Mouse (Mus musculus): Measurements from ENCODE around the gene Zfp811.
A peak's percentile ranks its signal among the peaks of the same experiment; 100 is the strongest.
"Not testable (repeated sequence)": the region's sequence is repeated elsewhere in the genome, so short reads cannot be mapped to it uniquely, and the experiment has no call there.

Zfp811 gene

GRCm38 (mm10) chr17:32809544-32810374, at the start of gene Zfp811:
TSS of gene Zfp811 (minus strand) at chr17:32809931.
- peak; percentile 65 to 73 for DNase-seq

- not testable (repeated sequence) for DNase-seq
These were observed 47.0 kb upstream of the Zfp811 start for GRCm38 (mm10) chr17:32856713-32857112.

GRCm38 (mm10) chr17:32851581-32851980, 41.9 kb upstream of the Zfp811 start:
- DNase-seq = no peak

- DNase-seq = no peak
These were observed 31.7 kb upstream of the Zfp811 start for GRCm38 (mm10) chr17:32841388-32841787.

GRCm38 (mm10) chr17:32839083-32839802, 29.5 kb upstream of the Zfp811 start:
- no peak for DNase-seq

GRCm38 (mm10) chr17:32830418-32830782, 20.7 kb upstream of the Zfp811 start:
- DNase-seq = no peak

- peak; percentile 81 to 82 for DNase-seq
These were observed 20.0 kb upstream of the Zfp811 start, which contains the start of gene Zfp799 for GRCm38 (mm10) chr17:32829540-32830417. TSS of gene Zfp799 (minus strand) at chr17:32830261.

GRCm38 (mm10) chr17:32816074-32816784, 6.5 kb upstream of the Zfp811 start:
- DNase-seq = no peak

GRCm38 (mm10) chr17:32814136-32814535, 4.4 kb upstream of the Zfp811 start:
- no peak for DNase-seq

GRCm38 (mm10) chr17:32810648-32811047, 917 bp upstream of the Zfp811 start:
- no peak for DNase-seq

- DNase-seq = peak; percentile 15 to 20
These were observed 810 bp downstream of the Zfp811 start for GRCm38 (mm10) chr17:32808921-32809320.

GRCm38 (mm10) chr17:32789244-32789643, 20.5 kb downstream of the Zfp811 start:
- DNase-seq = no peak

GRCm38 (mm10) chr17:32788576-32788975, 21.2 kb downstream of the Zfp811 start:
- DNase-seq = no peak

- peak; percentile 87 to 88 for DNase-seq
These were observed 21.6 kb downstream of the Zfp811 start, which contains the start of gene Zfp871 for GRCm38 (mm10) chr17:32788094-32788559. TSS of gene Zfp871 (minus strand) at chr17:32788287.

- DNase-seq = no peak
These were observed 22.2 kb downstream of the Zfp811 start for GRCm38 (mm10) chr17:32787436-32788093.

- no peak for DNase-seq
These were observed 22.8 kb downstream of the Zfp811 start for GRCm38 (mm10) chr17:32786944-32787343.

GRCm38 (mm10) chr17:32785656-32786055, 24.1 kb downstream of the Zfp811 start:
- DNase-seq = no peak

GRCm38 (mm10) chr17:32777564-32777963, 32.2 kb downstream of the Zfp811 start:
- DNase-seq = no peak

- peak in 1 of 2 experiments; percentile 29 for DNase-seq
These were observed 38.5 kb downstream of the Zfp811 start for GRCm38 (mm10) chr17:32771213-32771612.

GRCm38 (mm10) chr17:32766422-32766821, 43.3 kb downstream of the Zfp811 start:
- DNase-seq = no peak

- DNase-seq = no peak
These were observed 52.4 kb downstream of the Zfp811 start for GRCm38 (mm10) chr17:32757331-32757730.
